Comparison of ENCODE assay signal across 15 mouse cellular contexts in the genomic region with DNA sequence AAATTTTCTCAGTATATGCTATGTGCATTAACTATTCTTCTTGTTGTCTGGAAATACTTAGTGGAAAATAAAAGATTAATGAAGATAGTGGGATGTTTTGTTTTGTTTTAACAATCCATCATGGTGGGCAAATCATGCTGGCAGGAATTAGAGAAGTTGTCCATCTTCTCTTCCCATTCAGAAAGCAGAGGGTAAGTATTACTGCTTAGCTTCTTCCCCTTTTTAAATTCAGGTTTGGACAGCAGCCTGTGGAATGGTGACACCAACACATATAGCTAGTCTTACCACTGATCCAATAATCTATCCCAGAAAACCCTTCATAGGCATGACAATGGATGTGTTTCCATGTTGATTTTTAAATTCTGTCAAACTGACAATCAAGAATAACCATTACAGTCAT.
"Had no signal": no experiment of that assay in that cellular context is flagged by ENCODE, and none has a peak within 500 bp of the region (broad histone marks: within the 10 kb centered on the region; RNA-seq: fewer than 3 reads in every experiment).

No protein-coding gene starts in this region.

- H3K9ac ChIP-seq: liver, embryonic 14.5 days; lung, embryonic 14.5 days; midbrain, embryonic 13.5 days; midbrain, embryonic 15.5 days; neural tube, embryonic 12.5 days; stomach, embryonic 15.5 days had no signal

- H3K4me2 ChIP-seq: lung, embryonic 14.5 days; midbrain, embryonic 11.5 days; midbrain, embryonic 13.5 days; midbrain, embryonic 15.5 days; neural tube, embryonic 12.5 days; stomach, embryonic 15.5 days had no signal

- H3K36me3 ChIP-seq: midbrain, embryonic 13.5 days; midbrain, embryonic 15.5 days; neural tube, embryonic 12.5 days; stomach, embryonic 15.5 days had no signal

- ATAC-seq: midbrain, embryonic 13.5 days; midbrain, embryonic 15.5 days had no signal

- H3K4me1 ChIP-seq: midbrain, embryonic 13.5 days; midbrain, embryonic 15.5 days; neural tube, embryonic 12.5 days; stomach, embryonic 15.5 days had no signal

- H3K27ac ChIP-seq: liver, embryonic 14.5 days; midbrain, embryonic 13.5 days; midbrain, embryonic 15.5 days; neural tube, embryonic 12.5 days; stomach, embryonic 15.5 days; stomach, postnatal 0 days had no signal

- H3K4me3 ChIP-seq: midbrain, embryonic 13.5 days; midbrain, embryonic 15.5 days; neural tube, embryonic 12.5 days; stomach, embryonic 15.5 days had no signal

- H3K9me3 ChIP-seq: midbrain, embryonic 13.5 days; midbrain, embryonic 15.5 days; neural tube, embryonic 12.5 days; stomach, embryonic 15.5 days had no signal

- DNase-seq: lung, adult 18-20 months; lung, embryonic 14.5 days; lung, postnatal 10 days; lung, postnatal 4 days; right cerebral cortex, postnatal 14 days; thymus, adult 2 months; thymus, postnatal 25 days; thymus, postnatal 4 days had no signal

- H3K27me3 ChIP-seq: midbrain, embryonic 13.5 days; midbrain, embryonic 15.5 days; neural tube, embryonic 12.5 days; stomach, embryonic 15.5 days had no signal
